Mouse (Mus musculus) 3T3-L1 (cell line): ENCODE data around the gene Jmjd8.
A peak's percentile ranks its signal among the peaks of the same experiment; 100 is the strongest.
"Not testable (repeated sequence)": the region's sequence is repeated elsewhere in the genome, so short reads cannot be mapped to it uniquely, and the experiment has no call there.

Experiments used
- DNase-seq: peaks from one replicate; pipeline ENCODE4 v3.0.0-alpha.2; 2015; ENCODE audit warnings: low read depth, low spot score

Jmjd8 gene

GRCm38 (mm10) chr17:25860832-25861703 is 32.4 kb downstream of the Jmjd8 start, which contains the start of gene Wdr90:
Gene Wdr90 (minus strand): TSS chr17:25861501.
- peak; percentile 94 for DNase-seq

GRCm38 (mm10) chr17:25861704-25862612 is 33.3 kb downstream of the Jmjd8 start:
- DNase-seq, result no peak

- no peak for DNase-seq
These were observed 35.0 kb downstream of the Jmjd8 start for GRCm38 (mm10) chr17:25863681-25864080.

- no peak for DNase-seq
These were observed 35.6 kb downstream of the Jmjd8 start for GRCm38 (mm10) chr17:25864311-25864710.

GRCm38 (mm10) chr17:25865288-25865687 is 36.6 kb downstream of the Jmjd8 start:
- DNase-seq, result no peak

GRCm38 (mm10) chr17:25866172-25866571 is 37.5 kb downstream of the Jmjd8 start:
- DNase-seq, result no peak

- DNase-seq, result no peak
These were observed 38.8 kb downstream of the Jmjd8 start for GRCm38 (mm10) chr17:25867509-25867835.

- peak; percentile 48 for DNase-seq
These were observed 39.4 kb downstream of the Jmjd8 start for GRCm38 (mm10) chr17:25867836-25868600.

GRCm38 (mm10) chr17:25868601-25869191 is 40.0 kb downstream of the Jmjd8 start, which contains the start of gene Mcrip2:
Gene Mcrip2 (minus strand): TSS chr17:25868764.
- DNase-seq, result peak; percentile 78

GRCm38 (mm10) chr17:25869498-25869897 is 40.8 kb downstream of the Jmjd8 start:
- DNase-seq, result no peak

- DNase-seq, result no peak
These were observed 41.3 kb downstream of the Jmjd8 start for GRCm38 (mm10) chr17:25869954-25870353.

GRCm38 (mm10) chr17:25871566-25871965 is 42.9 kb downstream of the Jmjd8 start:
- not testable (repeated sequence) for DNase-seq

GRCm38 (mm10) chr17:25872676-25873075 is 44.0 kb downstream of the Jmjd8 start:
- no peak for DNase-seq

- DNase-seq, result no peak
These were observed 44.9 kb downstream of the Jmjd8 start for GRCm38 (mm10) chr17:25873405-25874147.

GRCm38 (mm10) chr17:25874148-25874720 is 45.6 kb downstream of the Jmjd8 start:
- peak; percentile 32 for DNase-seq

GRCm38 (mm10) chr17:25874721-25875170 is 46.1 kb downstream of the Jmjd8 start, which contains the start of gene Mettl26:
Gene Mettl26 (plus strand): TSS chr17:25875074.
- peak; percentile 96 for DNase-seq

- peak; percentile 90 for DNase-seq
These were observed 46.8 kb downstream of the Jmjd8 start for GRCm38 (mm10) chr17:25875171-25876136.

GRCm38 (mm10) chr17:25876347-25876915 is 47.8 kb downstream of the Jmjd8 start:
- no peak for DNase-seq
